Mouse (Mus musculus): Measurements from ENCODE around the gene Bet1l. TPM values are rescaled to one million over a fixed set of nuclear protein-coding genes. Genes with fewer than 3 reads are reported as not detected.

Bet1l gene
- polyA plus RNA-seq, 1 experiment from 2014 or later = 59.2 TPM

GRCm38 (mm10) chr7:140840750-140841735 is 16.3 kb downstream of the Bet1l start:
- peaks cover 55% of the 10 kb centered on the region for H3K27me3 ChIP-seq
- no peak overlapping the region for H3K27ac ChIP-seq
- no peaks in the 10 kb centered on the region for H3K9me3 ChIP-seq
- no peak overlapping the region for H3K4me2 ChIP-seq (replicated peaks)
- no peaks in the 10 kb centered on the region for H3K36me3 ChIP-seq
- H3K9ac ChIP-seq = no peak overlapping the region
- WGBS = 36% methylated on average over 19 of the region's 19 CpGs
- no peak overlapping the region for H3K4me3 ChIP-seq
- peaks cover 5% of the 10 kb centered on the region; the same call in 1 of the 2 replicates for H3K4me1 ChIP-seq
- no peak for ATAC-seq (ENCODE audit: low FRiP score, low read depth)

DNA sequence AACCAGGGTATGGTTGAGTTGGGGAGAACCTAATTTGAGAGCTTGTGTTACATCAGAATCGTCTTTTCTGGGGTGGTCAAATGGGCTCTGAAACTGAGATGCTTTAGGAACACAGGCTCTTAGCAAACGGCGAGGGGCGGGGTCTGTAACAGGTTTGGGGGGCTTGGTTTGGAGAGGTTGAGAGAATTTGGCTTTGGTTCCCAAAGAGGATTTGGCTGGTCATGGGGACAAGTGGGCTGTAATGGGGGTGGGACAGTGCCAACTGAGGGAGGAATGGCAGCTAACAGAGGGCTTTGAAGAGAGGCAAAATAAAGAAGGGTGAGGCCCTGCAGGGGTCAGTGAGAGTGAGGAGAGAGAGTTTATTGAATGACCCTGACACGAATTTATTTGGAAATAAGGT is 17.8 kb downstream of the Bet1l start:
- Histone ChIP-seq H3K9me3 (no peaks in the 10 kb centered on the region), H3K9ac (no peak overlapping the region), H3K36me3 (no peaks in the 10 kb centered on the region), H3K27me3 (peaks cover 55% of the 10 kb centered on the region), H3K4me3 (no peak overlapping the region), H3K4me1 (no peaks in the 10 kb centered on the region), H3K27ac (no peak overlapping the region), H3K4me2 (replicated peaks) (no peak overlapping the region)
- no peak for ATAC-seq (ENCODE audit: low FRiP score, low read depth)
- 53% methylated on average over 5 of the region's 5 CpGs for WGBS

GRCm38 (mm10) chr7:140836243-140837115 is 20.9 kb downstream of the Bet1l start:
- no peak for ATAC-seq (ENCODE audit: low FRiP score, low read depth)
- H3K4me1 ChIP-seq = no peaks in the 10 kb centered on the region
- no peak overlapping the region for H3K27ac ChIP-seq
- H3K36me3 ChIP-seq = no peaks in the 10 kb centered on the region
- no peak overlapping the region for H3K4me2 ChIP-seq (replicated peaks)
- peaks cover 28% of the 10 kb centered on the region for H3K27me3 ChIP-seq
- H3K9ac ChIP-seq = 0 out of 2 replicates have a peak overlapping the region, but pooled peaks have one; percentile 19
- H3K9me3 ChIP-seq = no peaks in the 10 kb centered on the region
- 83% methylated on average over 9 of the region's 9 CpGs for WGBS
- H3K4me3 ChIP-seq = no peak overlapping the region

DNA sequence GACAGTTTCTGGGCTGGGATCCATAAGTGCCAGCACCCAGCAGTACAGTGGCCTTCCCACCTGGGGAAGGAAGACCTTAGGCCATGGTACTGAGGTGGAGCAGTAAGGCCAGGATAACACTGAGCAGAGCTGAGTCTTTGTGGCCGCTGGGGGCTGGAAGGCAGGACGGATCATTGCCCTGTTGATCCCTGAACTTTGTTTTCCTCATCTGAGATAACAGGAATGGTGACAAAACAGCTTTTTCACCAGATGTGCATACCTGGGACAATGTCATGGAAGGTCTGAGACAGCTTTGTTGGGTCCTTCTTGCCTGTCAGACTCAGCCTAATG is 21.7 kb downstream of the Bet1l start:
- H3K9ac ChIP-seq = no peak overlapping the region
- no peaks in the 10 kb centered on the region for H3K36me3 ChIP-seq
- no peaks in the 10 kb centered on the region for H3K4me1 ChIP-seq
- 78% methylated on average over 2 of the region's 2 CpGs for WGBS
- H3K4me3 ChIP-seq = no peak overlapping the region
- H3K27me3 ChIP-seq = peaks cover 20% of the 10 kb centered on the region
- no peak overlapping the region for H3K4me2 ChIP-seq (replicated peaks)
- no peak overlapping the region for H3K27ac ChIP-seq
- H3K9me3 ChIP-seq = no peaks in the 10 kb centered on the region
- ATAC-seq (ENCODE audit: low FRiP score, low read depth) = no peak

GRCm38 (mm10) chr7:140834968-140835757 is 22.2 kb downstream of the Bet1l start, which contains the start of gene Urah:
Gene Urah (plus strand): TSS chr7:140835018.
- WGBS = 43% methylated on average over 20 of the region's 20 CpGs
- no peak within 1 kb of the TSS for H3K4me2 ChIP-seq (replicated peaks)
- no peak for ATAC-seq (ENCODE audit: low FRiP score, low read depth)
- H3K9ac ChIP-seq = no peak within 1 kb of the TSS
- H3K9me3 ChIP-seq = no peaks in the 10 kb centered on the region
- peaks cover 15% of the 10 kb centered on the region for H3K27me3 ChIP-seq
- no peak within 1 kb of the TSS for H3K27ac ChIP-seq
- H3K4me3 ChIP-seq = no peak within 1 kb of the TSS
- no peaks in the 10 kb centered on the region for H3K4me1 ChIP-seq
- H3K36me3 ChIP-seq = no peaks in the 10 kb centered on the region

DNA sequence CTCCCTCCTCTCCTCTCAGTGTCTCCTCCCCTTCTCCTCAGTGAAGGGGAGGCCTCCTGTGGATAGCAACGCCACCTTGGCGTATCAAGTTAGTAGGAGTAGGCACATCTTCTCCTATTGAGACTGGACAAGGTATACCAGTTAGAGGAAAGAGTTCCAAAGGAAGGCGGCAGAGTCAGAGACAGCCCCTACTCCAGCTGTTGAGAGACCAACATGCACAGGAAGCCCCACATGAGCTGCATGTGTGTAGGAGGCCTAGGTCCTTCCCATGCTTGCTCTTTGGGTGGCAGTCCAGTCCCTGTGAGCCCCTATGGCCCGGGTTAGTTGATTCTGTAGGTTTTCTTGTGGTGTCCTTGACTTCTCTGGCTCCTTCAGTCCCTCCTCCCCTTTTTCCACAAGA is 24.0 kb downstream of the Bet1l start:
- no peak overlapping the region for H3K4me3 ChIP-seq
- H3K27ac ChIP-seq = no peak overlapping the region
- 82% methylated on average over 4 of the region's 4 CpGs for WGBS
- H3K4me2 ChIP-seq (replicated peaks) = no peak overlapping the region
- H3K9me3 ChIP-seq = no peaks in the 10 kb centered on the region
- ATAC-seq (ENCODE audit: low FRiP score, low read depth) = no peak
- no peak overlapping the region for H3K9ac ChIP-seq
- H3K27me3 ChIP-seq = no peaks in the 10 kb centered on the region; the same call in 1 of the 2 replicates
- no peaks in the 10 kb centered on the region for H3K4me1 ChIP-seq
- no peaks in the 10 kb centered on the region for H3K36me3 ChIP-seq

GRCm38 (mm10) chr7:140831447-140831846 is 25.9 kb downstream of the Bet1l start:
- Histone ChIP-seq H3K9me3 (no peaks in the 10 kb centered on the region), H3K4me2 (replicated peaks) (no peak overlapping the region), H3K4me1 (no peaks in the 10 kb centered on the region), H3K27ac (no peak overlapping the region), H3K4me3 (no peak overlapping the region), H3K27me3 (no peaks in the 10 kb centered on the region; the same call in 1 of the 2 replicates), H3K36me3 (no peaks in the 10 kb centered on the region), H3K9ac (no peak overlapping the region)
- ATAC-seq (ENCODE audit: low FRiP score, low read depth) = no peak
- 73% methylated on average over 6 of the region's 6 CpGs for WGBS

DNA sequence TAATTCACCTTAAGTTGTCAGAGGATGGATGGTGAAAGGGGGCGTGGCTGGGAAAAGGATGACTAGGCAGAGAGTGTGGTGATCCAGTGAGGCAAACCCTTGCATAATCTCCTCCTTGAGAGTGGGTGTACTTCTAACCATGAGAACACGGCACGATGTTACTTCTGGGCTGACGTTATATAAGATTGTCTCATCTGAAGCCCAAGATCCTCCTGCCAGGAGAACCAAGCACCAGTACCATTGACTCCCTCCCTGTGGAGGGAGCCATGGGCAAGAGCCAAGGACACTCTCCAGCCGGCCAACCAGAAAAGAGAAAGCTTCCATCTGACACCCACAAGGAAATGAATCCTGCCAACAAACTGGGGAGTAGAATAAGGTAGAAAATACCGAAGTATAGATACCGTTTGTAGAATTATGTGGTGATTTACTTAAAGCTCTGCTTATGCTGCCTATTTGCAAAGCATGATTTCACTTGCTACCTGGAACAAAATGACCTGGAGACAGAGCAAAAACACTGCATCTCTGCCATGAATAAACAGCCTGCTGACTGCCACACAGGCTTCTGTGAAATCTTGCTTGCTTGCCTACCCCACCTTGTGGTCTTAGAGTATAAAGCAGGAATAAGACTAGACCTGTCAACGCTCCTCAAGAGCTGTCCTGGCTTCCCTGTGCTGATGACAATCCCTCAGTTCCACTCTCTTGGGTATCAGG is 29.1 kb downstream of the Bet1l start:
- Histone ChIP-seq H3K4me3 (no peak overlapping the region), H3K4me2 (replicated peaks) (no peak overlapping the region)
- WGBS = 44% methylated on average over 8 of the region's 8 CpGs

DNA sequence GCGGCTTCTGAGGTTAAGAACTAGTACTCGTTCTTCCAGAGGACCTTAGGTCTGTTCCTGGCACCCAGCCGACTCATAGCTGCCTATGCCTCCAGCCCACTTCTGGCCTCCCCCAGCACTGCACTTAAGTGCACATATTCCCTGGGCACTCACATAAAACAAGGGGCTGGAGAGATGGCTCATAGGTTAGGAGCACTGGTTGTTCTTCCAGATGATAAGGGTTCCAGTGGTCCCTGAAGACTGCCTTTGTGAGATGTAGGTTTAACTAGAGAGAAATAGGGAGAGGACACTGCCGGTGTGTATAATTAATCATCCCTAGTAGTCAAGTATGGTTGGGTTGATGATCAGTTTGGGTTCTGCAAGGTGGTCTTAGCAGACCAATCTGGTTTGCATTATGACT is 34.6 kb downstream of the Bet1l start:
- ATAC-seq (ENCODE audit: low FRiP score, low read depth) = no peak
- H3K4me2 ChIP-seq (replicated peaks) = no peak overlapping the region

More for the DNA sequence above, 29.1 kb downstream of the Bet1l start:
- no peak overlapping the region for H3K9ac ChIP-seq
- ATAC-seq (ENCODE audit: low FRiP score, low read depth) = no peak
- no peaks in the 10 kb centered on the region for H3K36me3 ChIP-seq
- no peaks in the 10 kb centered on the region for H3K9me3 ChIP-seq
- H3K27me3 ChIP-seq = no peaks in the 10 kb centered on the region; the same call in 1 of the 2 replicates
- H3K27ac ChIP-seq = no peak overlapping the region
- H3K4me1 ChIP-seq = no peaks in the 10 kb centered on the region

DNA sequence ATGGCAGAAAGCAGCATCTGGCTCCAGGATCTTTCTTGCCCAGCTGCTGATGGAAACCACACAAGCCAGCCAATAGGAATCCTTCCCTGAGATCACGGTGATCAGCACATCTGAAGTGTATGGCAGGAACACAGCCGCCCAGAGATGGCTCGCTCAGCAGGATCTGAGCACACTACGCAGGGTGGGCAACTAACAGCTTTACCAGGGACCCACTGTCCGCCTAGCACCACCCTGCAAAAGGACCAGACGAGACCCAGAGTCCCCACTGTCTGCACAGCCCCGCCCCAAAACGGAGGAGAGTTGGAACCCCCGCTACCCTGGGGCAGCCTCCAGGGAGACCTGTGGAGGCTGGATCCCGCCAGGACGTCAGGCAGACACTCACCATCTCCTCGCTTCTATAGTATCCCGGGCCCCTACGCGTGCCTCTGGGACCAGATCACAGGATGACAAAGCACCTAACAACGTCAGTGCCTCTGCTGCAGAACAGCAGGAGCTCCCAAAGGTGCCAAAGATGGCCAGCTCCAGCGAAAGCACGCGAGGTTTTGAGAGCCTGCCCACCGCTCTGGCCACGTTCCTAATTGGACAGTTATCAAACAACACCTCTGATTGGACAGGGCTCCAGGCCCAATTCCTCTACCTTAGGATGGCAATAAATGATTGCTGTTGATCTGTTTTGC is 35.6 kb downstream of the Bet1l start, which contains the start of gene Zfp941:
TSS of gene Zfp941 (minus strand) at position 526 of the 677 bp plus-strand sequence.
- H3K4me1 ChIP-seq = peaks cover 3% of the 10 kb centered on the region; the same call in 1 of the 2 replicates

More for the DNA sequence above, 34.6 kb downstream of the Bet1l start:
- Histone ChIP-seq H3K4me1 (peaks cover 3% of the 10 kb centered on the region; the same call in 1 of the 2 replicates), H3K4me3 (no peak overlapping the region), H3K27ac (no peak overlapping the region), H3K9me3 (no peaks in the 10 kb centered on the region), H3K36me3 (no peaks in the 10 kb centered on the region), H3K27me3 (no peaks in the 10 kb centered on the region), H3K9ac (no peak overlapping the region)
- WGBS = 94% methylated on average over 4 of the region's 4 CpGs

More for the DNA sequence above, 35.6 kb downstream of the Bet1l start, which contains the start of gene Zfp941:
- H3K4me2 ChIP-seq (replicated peaks) = peak within 1 kb of the TSS; percentile 80
- H3K4me3 ChIP-seq = peak within 1 kb of the TSS; percentile 57
- no peaks in the 10 kb centered on the region for H3K27me3 ChIP-seq
- no peaks in the 10 kb centered on the region for H3K9me3 ChIP-seq
- H3K36me3 ChIP-seq = no peaks in the 10 kb centered on the region
- peak within 1 kb of the TSS; percentile 58 for H3K9ac ChIP-seq
- ATAC-seq (ENCODE audit: low FRiP score, low read depth) = peak; percentile 76
- 2% methylated on average over 21 of the region's 21 CpGs for WGBS
- no peak within 1 kb of the TSS for H3K27ac ChIP-seq

All from limb, embryonic 13.5 days (tissue).